In the genomic region with DNA sequence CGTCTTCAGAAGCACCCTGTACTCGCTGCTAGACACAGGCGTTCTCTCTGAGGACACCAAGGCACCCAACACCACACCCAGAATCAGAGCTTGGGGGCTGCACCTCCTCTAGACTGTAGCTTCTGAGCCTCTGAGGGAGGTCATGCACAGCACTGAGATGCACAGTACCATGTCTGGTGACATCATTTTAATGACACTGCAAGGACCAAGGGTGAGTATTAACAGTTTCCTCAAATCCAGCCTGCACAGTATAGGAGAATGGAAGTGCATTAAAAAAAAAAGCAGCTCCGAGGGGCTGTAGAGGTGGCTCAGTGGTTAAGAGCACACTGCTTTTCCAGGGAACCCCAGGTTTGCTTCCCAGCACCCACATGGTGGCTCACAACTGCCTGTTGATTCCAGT, we compare ENCODE assay signal across 14 mouse cellular contexts. TPM values are rescaled to one million over a fixed set of nuclear protein-coding genes. Genes with fewer than 3 reads are reported as not detected.
A peak's percentile ranks its signal among the peaks of the same experiment; 100 is the strongest.
DNase-seq lines count a peak whose midpoint lies in the region; ATAC-seq lines count a peak whose summit lies in the region.
"Had no signal": no experiment of that assay in that cellular context is flagged by ENCODE, and none has a peak within 500 bp of the region (broad histone marks: within the 10 kb centered on the region; RNA-seq: fewer than 3 reads in every experiment).

No protein-coding gene starts in this region.

- peaks cover 45% of the 10 kb centered on the region for H3K36me3 ChIP-seq in hindbrain, embryonic 13.5 days
- H3K36me3 ChIP-seq in hindbrain, embryonic 11.5 days (ENCODE audit: control insufficient read depth, insufficient read depth, low read length): no peaks in the 10 kb centered on the region
- peaks cover 7% of the 10 kb centered on the region for H3K36me3 ChIP-seq in kidney, embryonic 16.5 days (ENCODE audit: insufficient read depth, low read length)
- peaks cover 14% of the 10 kb centered on the region; the same call in 1 of the 2 replicates for H3K36me3 ChIP-seq in midbrain, embryonic 16.5 days (ENCODE audit: control insufficient read depth, insufficient read depth, low read length)
- H3K36me3 ChIP-seq in midbrain, embryonic 14.5 days (ENCODE audit: control insufficient read depth, insufficient read depth, low read length): peaks cover 25% of the 10 kb centered on the region
- 0 out of 2 replicates have a peak, but pooled peaks cover 14% of the 10 kb centered on the region for H3K36me3 ChIP-seq in embryonic facial prominence, embryonic 15.5 days

- no peaks in the 10 kb centered on the region for H3K27me3 ChIP-seq in hindbrain, embryonic 13.5 days
- no peaks in the 10 kb centered on the region for H3K27me3 ChIP-seq in hindbrain, embryonic 11.5 days (ENCODE audit: control insufficient read depth, insufficient read depth, low read length)
- no peaks in the 10 kb centered on the region for H3K27me3 ChIP-seq in kidney, embryonic 16.5 days (ENCODE audit: insufficient read depth, low read length)
- H3K27me3 ChIP-seq in midbrain, embryonic 16.5 days (ENCODE audit: control insufficient read depth, insufficient read depth, low read depth, low read length): no peaks in the 10 kb centered on the region
- no peaks in the 10 kb centered on the region for H3K27me3 ChIP-seq in midbrain, embryonic 14.5 days (ENCODE audit: control insufficient read depth, insufficient read depth, low read length)
- no peaks in the 10 kb centered on the region for H3K27me3 ChIP-seq in embryonic facial prominence, embryonic 15.5 days
- H3K27me3 ChIP-seq: heart, embryonic 12.5 days had no signal

- peaks cover 39% of the 10 kb centered on the region for H3K4me1 ChIP-seq in hindbrain, embryonic 13.5 days (replicated peaks)
- peaks cover 3% of the 10 kb centered on the region; the same call in 1 of the 2 replicates for H3K4me1 ChIP-seq in hindbrain, embryonic 11.5 days (replicated peaks; ENCODE audit: control insufficient read depth, insufficient read depth, low read length)
- H3K4me1 ChIP-seq in kidney, embryonic 16.5 days (ENCODE audit: insufficient read depth, low read length): peaks cover 3% of the 10 kb centered on the region; the same call in 1 of the 2 replicates
- peaks cover 17% of the 10 kb centered on the region for H3K4me1 ChIP-seq in midbrain, embryonic 16.5 days (ENCODE audit: control insufficient read depth, insufficient read depth, low read length)
- peaks cover 21% of the 10 kb centered on the region for H3K4me1 ChIP-seq in midbrain, embryonic 14.5 days (ENCODE audit: control insufficient read depth, insufficient read depth, low read length)
- H3K4me1 ChIP-seq in embryonic facial prominence, embryonic 15.5 days: peaks cover 7% of the 10 kb centered on the region; the same call in 1 of the 2 replicates
- H3K4me1 ChIP-seq: heart, embryonic 12.5 days had no signal

- no peak overlapping the region for H3K4me3 ChIP-seq in hindbrain, embryonic 13.5 days
- H3K4me3 ChIP-seq in hindbrain, embryonic 11.5 days (ENCODE audit: low read depth, low read length): no peak overlapping the region
- no peak overlapping the region for H3K4me3 ChIP-seq in kidney, embryonic 16.5 days (ENCODE audit: low read length)
- H3K4me3 ChIP-seq in midbrain, embryonic 16.5 days (ENCODE audit: low read depth, low read length): no peak overlapping the region
- no peak overlapping the region for H3K4me3 ChIP-seq in midbrain, embryonic 14.5 days (replicated peaks; ENCODE audit: low read depth, low read length)
- H3K4me3 ChIP-seq in embryonic facial prominence, embryonic 15.5 days (replicated peaks): no peak overlapping the region
- H3K4me3 ChIP-seq: gastrocnemius, adult 2 months; heart, embryonic 12.5 days; hindbrain, embryonic 10.5 days had no signal

- no peak for DNase-seq in hindbrain, embryonic 11.5 days (ENCODE audit: low spot score)
- no peak for DNase-seq in kidney, adult 18-20 months
- DNase-seq in midbrain, embryonic 14.5 days: no peak
- DNase-seq in frontal cortex, postnatal 14 days (ENCODE audit: low spot score in 2 of 2): no peak

- H3K9me3 ChIP-seq in hindbrain, embryonic 13.5 days: no peaks in the 10 kb centered on the region
- H3K9me3 ChIP-seq in hindbrain, embryonic 11.5 days (ENCODE audit: control insufficient read depth, low read length): no peaks in the 10 kb centered on the region
- H3K9me3 ChIP-seq in kidney, embryonic 16.5 days (ENCODE audit: low read length): no peaks in the 10 kb centered on the region
- no peaks in the 10 kb centered on the region for H3K9me3 ChIP-seq in midbrain, embryonic 16.5 days (replicated peaks; ENCODE audit: control insufficient read depth, low read length, poor library complexity, severe bottlenecking)
- H3K9me3 ChIP-seq in midbrain, embryonic 14.5 days (ENCODE audit: control insufficient read depth, low read length): no peaks in the 10 kb centered on the region
- no peaks in the 10 kb centered on the region for H3K9me3 ChIP-seq in embryonic facial prominence, embryonic 15.5 days (replicated peaks)
- H3K9me3 ChIP-seq: heart, embryonic 12.5 days; hindbrain, embryonic 10.5 days had no signal

- no peak overlapping the region for H3K4me2 ChIP-seq in hindbrain, embryonic 13.5 days
- H3K4me2 ChIP-seq in hindbrain, embryonic 11.5 days (replicated peaks; ENCODE audit: low read depth, low read length): no peak overlapping the region
- no peak overlapping the region for H3K4me2 ChIP-seq in kidney, embryonic 16.5 days (replicated peaks; ENCODE audit: low read depth, low read length)
- H3K4me2 ChIP-seq in midbrain, embryonic 16.5 days (ENCODE audit: low read length): no peak overlapping the region
- no peak overlapping the region for H3K4me2 ChIP-seq in midbrain, embryonic 14.5 days (ENCODE audit: low read length)
- no peak overlapping the region for H3K4me2 ChIP-seq in embryonic facial prominence, embryonic 15.5 days (replicated peaks)
- H3K4me2 ChIP-seq: heart, embryonic 12.5 days had no signal

- H3K27ac ChIP-seq in hindbrain, embryonic 13.5 days: no peak overlapping the region
- no peak overlapping the region for H3K27ac ChIP-seq in hindbrain, embryonic 11.5 days (ENCODE audit: low read depth, low read length)
- H3K27ac ChIP-seq in kidney, embryonic 16.5 days (ENCODE audit: low read length): no peak overlapping the region
- H3K27ac ChIP-seq in midbrain, embryonic 16.5 days (ENCODE audit: low read length): no peak overlapping the region
- H3K27ac ChIP-seq in midbrain, embryonic 14.5 days (replicated peaks; ENCODE audit: low read depth, low read length): no peak overlapping the region
- no peak overlapping the region for H3K27ac ChIP-seq in embryonic facial prominence, embryonic 15.5 days (replicated peaks)
- H3K27ac ChIP-seq: gastrocnemius, adult 2 months had no signal

- no peak overlapping the region for H3K9ac ChIP-seq in hindbrain, embryonic 13.5 days
- no peak overlapping the region for H3K9ac ChIP-seq in hindbrain, embryonic 11.5 days (ENCODE audit: low read depth, low read length)
- no peak overlapping the region for H3K9ac ChIP-seq in kidney, embryonic 16.5 days (replicated peaks; ENCODE audit: low read length)
- H3K9ac ChIP-seq in midbrain, embryonic 16.5 days (ENCODE audit: low read depth, low read length): no peak overlapping the region
- no peak overlapping the region for H3K9ac ChIP-seq in midbrain, embryonic 14.5 days (replicated peaks; ENCODE audit: low read length)
- H3K9ac ChIP-seq in embryonic facial prominence, embryonic 15.5 days: no peak overlapping the region
- H3K9ac ChIP-seq: heart, embryonic 12.5 days had no signal

- WGBS in hindbrain, embryonic 13.5 days: 75% methylated on average over 4 of the region's 4 CpGs
- WGBS in hindbrain, embryonic 11.5 days: 83% methylated on average over 4 of the region's 4 CpGs
- WGBS in kidney, embryonic 16.5 days: 88% methylated on average over 4 of the region's 4 CpGs
- whole genome bisulfite sequencing in midbrain, embryonic 16.5 days: 72% methylated on average over 4 of the region's 4 CpGs
- 78% methylated on average over 4 of the region's 4 CpGs for WGBS in midbrain, embryonic 14.5 days
- 84% methylated on average over 4 of the region's 4 CpGs for WGBS in embryonic facial prominence, embryonic 15.5 days

- ATAC-seq in hindbrain, embryonic 13.5 days (ENCODE audit: low FRiP score): 0 out of 2 replicates have a peak, but pooled peaks have one; percentile 8
- ATAC-seq in hindbrain, embryonic 11.5 days (ENCODE audit: low FRiP score): no peak
- ATAC-seq in kidney, embryonic 16.5 days (ENCODE audit: low FRiP score, low TSS enrichment): peak; percentile 52
- ATAC-seq in midbrain, embryonic 16.5 days: peak; percentile 55
- ATAC-seq in midbrain, embryonic 14.5 days (ENCODE audit: low FRiP score, low TSS enrichment): no peak
- peak; percentile 22; the same call in 1 of the 2 replicates for ATAC-seq in embryonic facial prominence, embryonic 15.5 days (ENCODE audit: insufficient number of reproducible peaks, low FRiP score, low TSS enrichment, low read depth)

RNA-seq across cellular contexts. Expression of gene Atp6v0a4, which starts 35.2 kb away (rescaled TPM):
- 0.18 and 0.34 TPM in 2 replicates for polyA plus RNA-seq in hindbrain, embryonic 13.5 days (2015; fragmentation: Nextera tagmentation; extraction: Ambion mirVana)
- not detected in 2 replicates for polyA plus RNA-seq in hindbrain, embryonic 11.5 days (2014; fragmentation: Nextera tagmentation; extraction: Ambion mirVana)
- 21.8 and 28.9 TPM in 2 replicates for polyA plus RNA-seq in kidney, embryonic 16.5 days (2015; fragmentation: Nextera tagmentation; extraction: Ambion mirVana)
- polyA plus RNA-seq in midbrain, embryonic 16.5 days (2015; fragmentation: Nextera tagmentation; extraction: Ambion mirVana): 0.14 TPM in 1 of 2 replicates, not detected in the other
- polyA plus RNA-seq in midbrain, embryonic 14.5 days (2014; fragmentation: Nextera tagmentation; extraction: Ambion mirVana): 0.32 TPM in 1 of 2 replicates, not detected in the other
- polyA plus RNA-seq in embryonic facial prominence, embryonic 15.5 days (2015; fragmentation: Nextera tagmentation; extraction: Ambion mirVana): 7.3 and 7.8 TPM in 2 replicates
- polyA plus RNA-seq: hindbrain, embryonic 10.5 days had no signal

RNA-seq across cellular contexts. Expression of gene Tmem213, which starts 50.5 kb away (rescaled TPM):
- polyA plus RNA-seq in hindbrain, embryonic 13.5 days (2015; fragmentation: Nextera tagmentation; extraction: Ambion mirVana): not detected in 2 replicates
- polyA plus RNA-seq in hindbrain, embryonic 11.5 days (2014; fragmentation: Nextera tagmentation; extraction: Ambion mirVana): not detected in 2 replicates
- polyA plus RNA-seq in kidney, embryonic 16.5 days (2015; fragmentation: Nextera tagmentation; extraction: Ambion mirVana): 69.8 and 72.7 TPM in 2 replicates
- not detected in 2 replicates for polyA plus RNA-seq in midbrain, embryonic 16.5 days (2015; fragmentation: Nextera tagmentation; extraction: Ambion mirVana)
- polyA plus RNA-seq in midbrain, embryonic 14.5 days (2014; fragmentation: Nextera tagmentation; extraction: Ambion mirVana): not detected in 2 replicates
- polyA plus RNA-seq in embryonic facial prominence, embryonic 15.5 days (2015; fragmentation: Nextera tagmentation; extraction: Ambion mirVana): 6.9 and 8.5 TPM in 2 replicates
- polyA plus RNA-seq: adrenal gland, adult 2 months; forebrain, embryonic 16.5 days; frontal cortex, adult 2 months; heart, embryonic 12.5 days; hindbrain, embryonic 10.5 days had no signal

Comparison
In these comparisons a context has a peak if more than half of its experiments do, and no peak if none do; other contexts are left out.
1. ATAC-seq: peak in hindbrain, embryonic 13.5 days (single experiment), kidney, embryonic 16.5 days (single experiment), midbrain, embryonic 16.5 days (single experiment) and embryonic facial prominence, embryonic 15.5 days (single experiment); none in hindbrain, embryonic 11.5 days (single experiment) and midbrain, embryonic 14.5 days (single experiment).